Mouse (Mus musculus) cortical plate, adult 2 months (tissue): ENCODE measurements at regions not wholly inside any gene's neighbourhood (a gene's known extent, or its start where the extent isn't known, plus 50 kb on each side); places are given as distances from the start of the nearest gene placed in this dataset.

Source experiments
- H3K27ac ChIP-seq: fragments of 200-500 bp; 2 replicates; pipeline ENCODE4 v1.5.1; 2012; ENCODE audit warnings: low read length, control low read depth, inconsistent platforms; ENCODE audit not compliant: insufficient read depth
- H3K4me1 ChIP-seq: fragments of 200-500 bp; 2 replicates; pipeline ENCODE4 v1.6.1; 2011; ENCODE audit warnings: low read length; ENCODE audit not compliant: control insufficient read depth, insufficient read depth
- H3K4me3 ChIP-seq: fragments of 200-500 bp; 2 replicates; pipeline ENCODE4 v1.5.1; 2011; ENCODE audit warnings: mild to moderate bottlenecking, low read length, control low read depth; ENCODE audit not compliant: insufficient read depth
- CTCF ChIP-seq: fragments of 200-500 bp; IDR thresholded peaks from 2 replicates; pipeline ENCODE4 v1.5.1; 2011; ENCODE audit warnings: mild to moderate bottlenecking, control low read depth, low read length; ENCODE audit not compliant: insufficient read depth; ENCODE audit errors: extremely low read depth
- POLR2A ChIP-seq: fragments of 200-500 bp; IDR thresholded peaks from 2 replicates; pipeline ENCODE4 v1.6.1; 2011; ENCODE audit warnings: mild to moderate bottlenecking, low read length, control low read depth; ENCODE audit not compliant: insufficient read depth; ENCODE audit errors: extremely low read depth

GRCm38 (mm10) chr4:95159821-95160220 lies 107.8 kb upstream of the Jun start:
- Histone ChIP-seq H3K27ac (no peak overlapping the region), H3K4me1 (peaks cover 2% of the 10 kb centered on the region; the same call in 1 of the 2 replicates), H3K4me3 (no peak overlapping the region)
- no peak for TF ChIP-seq CTCF
- no peak for TF ChIP-seq POLR2A

- no peak for TF ChIP-seq POLR2A
- no peak for TF ChIP-seq CTCF
- Histone ChIP-seq H3K4me3 (peak overlapping the region; percentile 35; the same call in 1 of the 2 replicates), H3K27ac (no peak overlapping the region), H3K4me1 (peaks cover 2% of the 10 kb centered on the region; the same call in 1 of the 2 replicates)
These were observed 108.4 kb upstream of the Jun start for GRCm38 (mm10) chr4:95160465-95160864.

- H3K4me1 ChIP-seq = peaks cover 2% of the 10 kb centered on the region; the same call in 1 of the 2 replicates
- H3K27ac ChIP-seq = peak overlapping the region; percentile 80
- peak overlapping the region; percentile 35 for H3K4me3 ChIP-seq
- TF ChIP-seq POLR2A = peak; percentile 64
- no peak for TF ChIP-seq CTCF
These were observed 109.1 kb upstream of the Jun start for GRCm38 (mm10) chr4:95160912-95161669.

- Histone ChIP-seq H3K27ac (peak overlapping the region; percentile 80), H3K4me1 (peaks cover 2% of the 10 kb centered on the region; the same call in 1 of the 2 replicates), H3K4me3 (peak overlapping the region; percentile 35)
- TF ChIP-seq POLR2A (no peak), CTCF (no peak)
These were observed 109.6 kb upstream of the Jun start for GRCm38 (mm10) chr4:95161670-95162020.

GRCm38 (mm10) chr4:95162386-95163090 lies 110.5 kb upstream of the Jun start:
- Histone ChIP-seq H3K4me1 (peaks cover 2% of the 10 kb centered on the region; the same call in 1 of the 2 replicates), H3K27ac (no peak overlapping the region)
- no peak for TF ChIP-seq POLR2A
- no peak for TF ChIP-seq CTCF

GRCm38 (mm10) chr4:95163403-95163802 lies 111.4 kb upstream of the Jun start:
- H3K27ac ChIP-seq = no peak overlapping the region
- H3K4me3 ChIP-seq = no peak overlapping the region
- no peak for TF ChIP-seq CTCF
- no peak for TF ChIP-seq POLR2A

More at GRCm38 (mm10) chr4:95162386-95163090, 110.5 kb upstream of the Jun start:
- H3K4me3 ChIP-seq = no peak overlapping the region

GRCm38 (mm10) chr4:95166503-95166902 lies 114.5 kb upstream of the Jun start:
- Histone ChIP-seq H3K27ac (no peak overlapping the region), H3K4me1 (no peaks in the 10 kb centered on the region), H3K4me3 (no peak overlapping the region)
- no peak for TF ChIP-seq CTCF
- no peak for TF ChIP-seq POLR2A

More at GRCm38 (mm10) chr4:95163403-95163802, 111.4 kb upstream of the Jun start:
- H3K4me1 ChIP-seq = peaks cover 2% of the 10 kb centered on the region; the same call in 1 of the 2 replicates

- Histone ChIP-seq H3K4me1 (no peaks in the 10 kb centered on the region), H3K4me3 (no peak overlapping the region), H3K27ac (no peak overlapping the region)
- no peak for TF ChIP-seq CTCF
- TF ChIP-seq POLR2A = no peak
These were observed 115.2 kb upstream of the Jun start for GRCm38 (mm10) chr4:95167216-95167615.

- H3K27ac ChIP-seq = no peak overlapping the region
- H3K4me1 ChIP-seq = no peaks in the 10 kb centered on the region
- no peak for TF ChIP-seq CTCF
- no peak for TF ChIP-seq POLR2A
- H3K4me3 ChIP-seq = no peak overlapping the region
These were observed 117.7 kb upstream of the Jun start for GRCm38 (mm10) chr4:95169702-95170101.

- no peak overlapping the region for H3K27ac ChIP-seq
- peaks cover 3% of the 10 kb centered on the region; the same call in 1 of the 2 replicates for H3K4me1 ChIP-seq
- no peak overlapping the region for H3K4me3 ChIP-seq
- no peak for TF ChIP-seq POLR2A
These were observed 125.7 kb upstream of the Jun start for GRCm38 (mm10) chr4:95177753-95178152.
